Mouse (Mus musculus) MEL (cell line): ENCODE results near the gene Unc79. TPM values are rescaled to one million over a fixed set of nuclear protein-coding genes. Genes with fewer than 3 reads are reported as not detected.

Experiments
- DNase-seq: peaks from one replicate; pipeline ENCODE4 v3.0.0; 2011; ENCODE audit warnings: low read depth, low spot score
- H3K27ac ChIP-seq: 2 replicates; pipeline ENCODE4 v1.5.1; 2012; ENCODE audit warnings: low read depth, mild to moderate bottlenecking, control low read depth, low read length, moderate library complexity; ENCODE audit not compliant: control insufficient read depth
- H3K27me3 ChIP-seq, 2 experiments: fragments of 150-350 bp in 1 of 2; sonication (generic) in 1 of 2; 2 replicates each; pipeline ENCODE4 v1.6.1; 2012; ENCODE audit warnings: low read length in 2 of 2, mild to moderate bottlenecking in 2 of 2, improper control_type of control experiment in 1 of 2, moderate library complexity in 1 of 2; ENCODE audit not compliant: insufficient read depth in 2 of 2, control insufficient read depth in 1 of 2
- H3K36me3 ChIP-seq, 2 experiments: 2 replicates each; pipeline ENCODE4 v1.6.1; 2012 to 2014; ENCODE audit warnings: low read length in 2 of 2, improper control_type of control experiment in 1 of 2, inconsistent platforms in 1 of 2, mild to moderate bottlenecking in 1 of 2; ENCODE audit not compliant: insufficient read depth in 2 of 2, control insufficient read depth in 1 of 2
- H3K4me1 ChIP-seq, 2 experiments: fragments of 150-350 bp in 1 of 2; sonication (generic) in 1 of 2; 2 replicates each; pipeline ENCODE4 v1.6.1; 2012; ENCODE audit warnings: low read length in 2 of 2, improper control_type of control experiment in 1 of 2, mild to moderate bottlenecking in 1 of 2; ENCODE audit not compliant: insufficient read depth in 2 of 2, control insufficient read depth in 1 of 2
- H3K4me3 ChIP-seq, 2 experiments: fragments of 150-350 bp in 1 of 2; sonication (generic) in 1 of 2; 2 replicates each; pipeline ENCODE4 v1.5.1; 2012; ENCODE audit warnings: low read depth in 2 of 2, low read length in 2 of 2, mild to moderate bottlenecking in 2 of 2, moderate library complexity in 2 of 2, control low read depth in 1 of 2, improper control_type of control experiment in 1 of 2; ENCODE audit not compliant: control insufficient read depth in 1 of 2, insufficient read depth in 1 of 2
- H3K79me2 ChIP-seq: 2 replicates; pipeline ENCODE4 v1.6.1; 2012; ENCODE audit warnings: mild to moderate bottlenecking, low read length, moderate library complexity; ENCODE audit not compliant: control insufficient read depth, poor library complexity, insufficient read depth
- H3K9ac ChIP-seq: 2 replicates; pipeline ENCODE4 v1.6.1; 2012; ENCODE audit warnings: low read depth, mild to moderate bottlenecking, control low read depth, low read length, moderate library complexity; ENCODE audit not compliant: control insufficient read depth, poor library complexity, severe bottlenecking
- H3K9me3 ChIP-seq: fragments of 150-350 bp; sonication (generic); replicated peaks from 2 replicates; pipeline ENCODE4 v1.6.1; 2012; ENCODE audit warnings: mild to moderate bottlenecking, low read length, improper control_type of control experiment, moderate library complexity; ENCODE audit not compliant: insufficient read depth
- E2F4 ChIP-seq: IDR thresholded peaks from 2 replicates; pipeline ENCODE4 v1.6.1; 2011; ENCODE audit warnings: low read depth, low read length, improper control_type of control experiment, borderline replicate concordance
- ELF1 ChIP-seq: IDR thresholded peaks from 2 replicates; pipeline ENCODE4 v1.6.1; 2014; ENCODE audit warnings: low read depth, mild to moderate bottlenecking, inconsistent platforms, low read length, improper control_type of control experiment, moderate library complexity
- EP300 ChIP-seq, 2 experiments: IDR thresholded peaks; 2 replicates each; pipeline ENCODE4 v1.6.1; 2011; ENCODE audit warnings: improper control_type of control experiment in 2 of 2, low read length in 2 of 2, low read depth in 1 of 2, mild to moderate bottlenecking in 1 of 2
- ETS1 ChIP-seq: IDR thresholded peaks from 2 replicates; pipeline ENCODE4 v1.6.1; 2012; ENCODE audit warnings: low read depth, mild to moderate bottlenecking, inconsistent platforms, low read length, improper control_type of control experiment, moderate library complexity
- GABPA ChIP-seq: IDR thresholded peaks from 2 replicates; pipeline ENCODE4 v1.6.1; 2012; ENCODE audit warnings: low read depth, mild to moderate bottlenecking, inconsistent platforms, low read length, improper control_type of control experiment, moderate library complexity
- GATA1 ChIP-seq: IDR thresholded peaks from 2 replicates; pipeline ENCODE4 v1.6.1; 2011; ENCODE audit warnings: low read depth, low read length, improper control_type of control experiment
- JUND ChIP-seq: IDR thresholded peaks from 2 replicates; pipeline ENCODE4 v1.6.1; 2011; ENCODE audit warnings: low read depth, mild to moderate bottlenecking, improper control_type of control experiment, low read length
- KAT2A ChIP-seq: conservative IDR thresholded peaks from 2 replicates; pipeline ENCODE4 v1.6.1; 2012; ENCODE audit warnings: low read depth, low read length, improper control_type of control experiment, inconsistent platforms
- MAFK ChIP-seq: IDR thresholded peaks from 2 replicates; pipeline ENCODE4 v1.6.1; 2011; ENCODE audit warnings: low read depth, mild to moderate bottlenecking, low read length, improper control_type of control experiment, borderline replicate concordance
- MAX ChIP-seq: IDR thresholded peaks from 2 replicates; pipeline ENCODE4 v1.6.1; 2011; ENCODE audit warnings: low read length, improper control_type of control experiment
- MEF2A ChIP-seq: IDR thresholded peaks from 2 replicates; pipeline ENCODE4 v1.6.1; 2014; ENCODE audit warnings: low read depth, mild to moderate bottlenecking, inconsistent platforms, low read length, improper control_type of control experiment; ENCODE audit not compliant: poor library complexity, insufficient replicate concordance, severe bottlenecking; ENCODE audit errors: extremely low read depth
- MXI1 ChIP-seq: IDR thresholded peaks from 2 replicates; pipeline ENCODE4 v1.6.1; 2011; ENCODE audit warnings: mild to moderate bottlenecking, low read depth, low read length, improper control_type of control experiment
- MYC ChIP-seq: IDR thresholded peaks from 2 replicates; pipeline ENCODE4 v1.6.1; 2011; ENCODE audit warnings: low read depth, mild to moderate bottlenecking, low read length, improper control_type of control experiment, moderate library complexity
- NELFE ChIP-seq: IDR thresholded peaks from 2 replicates; pipeline ENCODE4 v1.6.1; 2011; ENCODE audit warnings: low read depth, low read length, improper control_type of control experiment
- POLR2A ChIP-seq, 2 experiments: IDR thresholded peaks; 2 replicates each; pipeline ENCODE4 v1.6.1; 2011 to 2012; ENCODE audit warnings: low read length in 2 of 2, mild to moderate bottlenecking in 2 of 2, control low read depth in 1 of 2, improper control_type of control experiment in 1 of 2, low read depth in 1 of 2, moderate library complexity in 1 of 2; ENCODE audit not compliant: control insufficient read depth in 1 of 2, insufficient read depth in 1 of 2, poor library complexity in 1 of 2
- POLR2AphosphoS2 ChIP-seq: IDR thresholded peaks from 2 replicates; pipeline ENCODE4 v1.6.1; 2011; ENCODE audit warnings: low read length, improper control_type of control experiment
- POLR2AphosphoS5 ChIP-seq: IDR thresholded peaks from 2 replicates; pipeline ENCODE4 v1.6.1; 2012; ENCODE audit warnings: low read depth, borderline replicate concordance, mild to moderate bottlenecking, inconsistent platforms, low read length, moderate library complexity, mixed read lengths
- RAD21 ChIP-seq: IDR thresholded peaks from 2 replicates; pipeline ENCODE4 v1.6.1; 2011; ENCODE audit warnings: mild to moderate bottlenecking, low read depth, low read length, improper control_type of control experiment
- RCOR1 ChIP-seq: IDR thresholded peaks from 2 replicates; pipeline ENCODE4 v1.6.1; 2012; ENCODE audit warnings: low read depth, mild to moderate bottlenecking, inconsistent platforms, low read length, improper control_type of control experiment
- TBP ChIP-seq: IDR thresholded peaks from 2 replicates; pipeline ENCODE4 v1.8.0; 2011; ENCODE audit warnings: low read depth, low read length, improper control_type of control experiment
- TCF12 ChIP-seq: IDR thresholded peaks from 2 replicates; pipeline ENCODE4 v1.6.1; 2014; ENCODE audit warnings: low read depth, mild to moderate bottlenecking, inconsistent platforms, low read length, improper control_type of control experiment, moderate library complexity
- USF1 ChIP-seq: IDR thresholded peaks from 2 replicates; pipeline ENCODE4 v1.6.1; 2014; ENCODE audit warnings: low read depth, mild to moderate bottlenecking, inconsistent platforms, low read length, improper control_type of control experiment, moderate library complexity
- USF2 ChIP-seq, 2 experiments: IDR thresholded peaks; 2 replicates each; pipeline ENCODE4 v1.6.1; 2011 to 2012; ENCODE audit warnings: improper control_type of control experiment in 2 of 2, low read length in 2 of 2, borderline replicate concordance in 1 of 2, inconsistent platforms in 1 of 2, low read depth in 1 of 2, mild to moderate bottlenecking in 1 of 2; ENCODE audit not compliant: insufficient read depth in 1 of 2
- ZC3H11A ChIP-seq: IDR thresholded peaks from 2 replicates; pipeline ENCODE4 v1.6.1; 2012; ENCODE audit warnings: low read depth, mild to moderate bottlenecking, inconsistent platforms, low read length, improper control_type of control experiment
- ZKSCAN1 ChIP-seq: IDR thresholded peaks from 2 replicates; pipeline ENCODE4 v1.6.1; 2012; ENCODE audit warnings: low read depth, mild to moderate bottlenecking, inconsistent platforms, low read length, improper control_type of control experiment, moderate library complexity
- ZMIZ1 ChIP-seq: IDR thresholded peaks from 2 replicates; pipeline ENCODE4 v1.6.1; 2012; ENCODE audit warnings: low read depth, mild to moderate bottlenecking, inconsistent platforms, low read length, improper control_type of control experiment, moderate library complexity
- ZNF384 ChIP-seq: IDR thresholded peaks from 2 replicates; pipeline ENCODE4 v1.6.1; 2012; ENCODE audit warnings: low read depth, mild to moderate bottlenecking, inconsistent platforms, low read length, improper control_type of control experiment
- polyA plus RNA-seq, 2 experiments: library from polyadenylated mRNA; stranded (reverse) in 1 of 2; unstranded in 1 of 2; fragments of >175 nt in 1 of 2; fragments of >200 nt in 1 of 2; gene quantifications; 2 replicates each; pipeline versions ENCODE4 v1.2.1 to v1.2.4; 2012; ENCODE audit warnings: low replicate concordance in 2 of 2, low read depth in 1 of 2; ENCODE audit not compliant: insufficient read length in 2 of 2, insufficient read depth in 1 of 2, missing spikeins in 1 of 2
- total RNA-seq: library from RNA; depleted of rRNA; stranded (reverse); fragments of 300-350 nt; gene quantifications from 2 replicates; pipeline ENCODE4 v1.2.3, GENCODE M21; 2012

Gene Unc79
- total and polyA plus RNA-seq, 3 experiments, result 0.01 TPM; not detected in 2

DNA sequence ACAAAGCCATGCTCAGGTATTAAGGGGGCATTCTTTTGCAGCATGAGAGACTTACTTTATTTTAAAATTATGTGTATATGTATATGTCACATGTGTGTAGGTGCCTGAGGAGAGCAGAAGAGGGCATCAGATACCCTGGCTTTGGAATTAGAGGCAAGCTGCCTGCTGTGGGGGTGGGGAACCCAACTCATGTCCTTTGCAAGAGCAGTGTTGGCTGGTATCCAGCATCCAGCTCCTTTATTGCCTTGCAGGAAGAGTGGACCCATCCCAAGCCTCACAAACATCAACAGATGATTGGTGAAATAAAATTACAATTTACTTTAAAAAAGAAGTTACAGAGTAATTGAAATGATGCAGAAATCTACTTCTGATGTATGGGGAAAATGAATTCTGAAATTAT, 36.7 kb downstream of the Unc79 start:
- no peaks in the 10 kb centered on the region for H3K36me3 ChIP-seq
- H3K27me3 ChIP-seq, result no peaks in the 10 kb centered on the region
- H3K79me2 ChIP-seq, result no peaks in the 10 kb centered on the region
- DNase-seq, result no peak
- no peak overlapping the region for H3K4me3 ChIP-seq
- TF ChIP-seq ZKSCAN1 (no peak), MYC (no peak), RCOR1 (no peak), MAX (no peak), POLR2AphosphoS5 (no peak), NELFE (no peak), ZNF384 (no peak), KAT2A (no peak), ETS1 (no peak), RAD21 (no peak), POLR2A (IDR thresholded peaks at IDR 0.05; ENCODE audit: control insufficient read depth in 1 of 2, insufficient read depth in 1 of 2, low read depth in 1 of 2, low read length in 2 of 2, poor library complexity in 1 of 2) (no peak), USF2 (IDR thresholded peaks at IDR 0.05; ENCODE audit: borderline replicate concordance in 1 of 2, insufficient read depth in 1 of 2, low read depth in 1 of 2, low read length in 2 of 2) (no peak)
- H3K4me1 ChIP-seq, result no peaks in the 10 kb centered on the region
- no peak overlapping the region for H3K9ac ChIP-seq
- no peak overlapping the region for H3K27ac ChIP-seq
- no peaks in the 10 kb centered on the region for H3K9me3 ChIP-seq

DNA sequence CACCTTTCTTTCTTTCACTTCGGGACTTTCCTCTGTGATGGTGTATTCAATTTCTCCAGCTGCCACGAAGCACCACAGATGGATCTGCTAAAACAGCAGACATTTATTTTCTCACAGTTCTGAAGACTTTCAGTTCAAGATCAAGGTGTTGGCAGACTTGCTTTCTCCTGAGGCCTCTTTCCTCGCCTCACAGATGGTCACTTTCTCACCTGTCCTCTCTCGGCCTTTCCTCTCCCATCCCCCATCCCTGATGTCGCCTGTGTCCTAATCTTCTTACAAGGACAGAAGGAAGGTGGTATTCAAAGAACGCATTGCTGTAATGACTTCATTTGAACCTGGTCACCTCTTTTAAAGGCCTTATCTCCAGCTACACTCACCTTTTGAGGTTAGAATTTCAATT, 39.1 kb downstream of the Unc79 start:
- no peak overlapping the region for H3K27ac ChIP-seq

GRCm38 (mm10) chr12:103008491-103008890, 59.8 kb downstream of the Unc79 start:
- no peaks in the 10 kb centered on the region for H3K9me3 ChIP-seq
- no peak overlapping the region for H3K9ac ChIP-seq
- H3K79me2 ChIP-seq, result no peaks in the 10 kb centered on the region
- no peak for DNase-seq
- H3K4me1 ChIP-seq, result no peaks in the 10 kb centered on the region
- no peaks in the 10 kb centered on the region for H3K36me3 ChIP-seq
- no peak overlapping the region for H3K27ac ChIP-seq
- TF ChIP-seq GABPA, result no peak
- no peak for TF ChIP-seq TCF12
- no peak for TF ChIP-seq ZNF384
- no peak for TF ChIP-seq MEF2A
- TF ChIP-seq GATA1, result no peak
- TF ChIP-seq POLR2A (IDR thresholded peaks at IDR 0.05; ENCODE audit: control insufficient read depth in 1 of 2, insufficient read depth in 1 of 2, low read depth in 1 of 2, low read length in 2 of 2, poor library complexity in 1 of 2), result no peak
- TF ChIP-seq POLR2AphosphoS5, result no peak
- no peak for TF ChIP-seq EP300 (IDR thresholded peaks at IDR 0.05; ENCODE audit: low read depth in 1 of 2, low read length in 2 of 2)
- no peak for TF ChIP-seq MYC
- TF ChIP-seq JUND, result no peak
- TF ChIP-seq ZKSCAN1, result no peak
- no peak for TF ChIP-seq MXI1
- no peak for TF ChIP-seq RAD21
- no peak for TF ChIP-seq MAFK
- H3K27me3 ChIP-seq, result no peaks in the 10 kb centered on the region; a peak in 1 of 4 replicates
- H3K4me3 ChIP-seq, result no peak overlapping the region

More for the DNA sequence above, 39.1 kb downstream of the Unc79 start:
- DNase-seq, result no peak
- Histone ChIP-seq H3K9ac (no peak overlapping the region), H3K27me3 (no peaks in the 10 kb centered on the region), H3K79me2 (no peaks in the 10 kb centered on the region), H3K4me1 (no peaks in the 10 kb centered on the region), H3K36me3 (no peaks in the 10 kb centered on the region), H3K4me3 (no peak overlapping the region), H3K9me3 (no peaks in the 10 kb centered on the region)
- TF ChIP-seq USF2 (IDR thresholded peaks at IDR 0.05; ENCODE audit: borderline replicate concordance in 1 of 2, insufficient read depth in 1 of 2, low read depth in 1 of 2, low read length in 2 of 2), result no peak
- TF ChIP-seq USF1, result no peak
- TF ChIP-seq ZC3H11A, result no peak
- TF ChIP-seq TBP, result no peak
- TF ChIP-seq MAX, result no peak
- TF ChIP-seq E2F4, result no peak
- TF ChIP-seq POLR2AphosphoS2, result no peak
- no peak for TF ChIP-seq ELF1
- no peak for TF ChIP-seq ZMIZ1
- no peak for TF ChIP-seq ZKSCAN1
